Mouse (Mus musculus): ENCODE results near the gene Cpvl.

- TF ChIP-seq CTCF (IDR thresholded peaks at IDR 0.05) (no peak), EP300 (IDR thresholded peaks at IDR 0.05) (no peak)
These were observed 123.3 kb downstream of the Cpvl start for GRCm38 (mm10) chr6:53854971-53855856.
